Mouse (Mus musculus): ENCODE measurements at regions not wholly inside any gene's neighbourhood (a gene's known extent, or its start where the extent isn't known, plus 50 kb on each side); places are given as distances from the start of the nearest gene placed in this dataset.

DNA sequence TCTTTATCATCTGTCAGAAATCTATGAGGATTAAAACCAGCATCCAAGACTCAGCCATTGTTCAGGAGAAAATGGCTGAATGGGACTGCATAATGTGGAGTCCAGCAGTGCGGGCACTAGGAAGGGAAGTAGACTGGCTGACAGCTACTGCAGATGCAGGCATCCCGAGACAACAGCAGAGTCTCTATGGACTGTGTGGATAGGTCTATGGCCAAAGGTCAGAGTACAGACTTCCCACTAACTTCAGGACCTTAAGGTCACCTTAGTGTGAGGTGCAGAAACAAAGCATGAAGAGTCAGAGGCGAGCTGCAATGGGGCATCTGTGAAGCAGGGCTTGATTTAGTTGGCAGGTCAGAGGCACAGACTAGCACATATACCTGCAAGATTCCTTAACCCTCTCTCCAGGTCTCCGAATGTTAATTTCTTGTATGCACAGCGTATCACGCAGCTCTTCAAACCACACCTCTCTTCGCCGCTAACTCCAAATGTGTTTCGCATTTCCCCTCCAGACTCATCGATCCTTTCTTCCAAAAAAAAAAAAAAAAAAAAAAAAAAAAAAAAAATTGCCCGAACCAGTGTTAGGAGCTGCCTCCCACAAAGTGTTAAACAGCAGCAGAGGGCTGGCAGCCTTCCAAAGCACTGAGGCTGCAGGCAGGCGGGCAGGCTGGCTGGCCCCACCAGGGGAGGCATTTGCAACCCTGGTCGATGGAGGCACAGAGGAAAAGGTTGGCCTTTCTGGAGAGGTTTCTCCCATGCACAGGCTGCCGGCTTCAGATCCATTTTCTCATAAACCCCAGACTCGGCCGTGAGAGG lies 270.2 kb upstream of the Myt1l start:
- Histone ChIP-seq H3K4me2 (replicated peaks) (peak overlapping the region; percentile 21), H3K36me3 (no peaks in the 10 kb centered on the region), H3K27me3 (no peaks in the 10 kb centered on the region), H3K4me3 (replicated peaks) (no peak overlapping the region), H3K9me3 (no peaks in the 10 kb centered on the region), H3K9ac (replicated peaks) (0 out of 2 replicates have a peak overlapping the region, but pooled peaks have one; percentile 16), H3K27ac (peak overlapping the region; percentile 87), H3K4me1 (replicated peaks) (peaks cover 36% of the 10 kb centered on the region)
- ATAC-seq = peak; percentile 76
- 21% methylated on average over 16 of the region's 16 CpGs for WGBS

DNA sequence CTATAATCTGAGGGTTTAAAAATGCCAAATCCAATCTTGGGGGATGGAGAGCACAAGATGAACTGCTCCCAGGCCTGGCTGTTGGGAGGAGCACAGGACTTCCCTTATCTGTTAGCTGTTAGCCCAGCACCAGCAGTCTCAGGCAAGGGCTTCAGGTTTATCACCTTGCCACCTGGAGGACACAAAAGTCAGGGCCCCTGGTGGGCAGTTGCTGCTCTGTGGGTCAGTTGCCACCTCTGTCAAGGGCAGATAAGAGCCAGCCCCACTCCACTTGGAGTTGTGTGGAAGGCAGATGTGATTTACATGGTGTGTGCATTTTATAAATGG lies 269.7 kb upstream of the Myt1l start:
- Histone ChIP-seq H3K27ac (peak overlapping the region; percentile 87), H3K4me1 (replicated peaks) (peaks cover 36% of the 10 kb centered on the region), H3K27me3 (no peaks in the 10 kb centered on the region), H3K9me3 (no peaks in the 10 kb centered on the region), H3K36me3 (no peaks in the 10 kb centered on the region), H3K4me3 (replicated peaks) (no peak overlapping the region), H3K9ac (replicated peaks) (0 out of 2 replicates have a peak overlapping the region, but pooled peaks have one; percentile 16), H3K4me2 (replicated peaks) (peak overlapping the region; percentile 21)
- ATAC-seq = peak; percentile 41

DNA sequence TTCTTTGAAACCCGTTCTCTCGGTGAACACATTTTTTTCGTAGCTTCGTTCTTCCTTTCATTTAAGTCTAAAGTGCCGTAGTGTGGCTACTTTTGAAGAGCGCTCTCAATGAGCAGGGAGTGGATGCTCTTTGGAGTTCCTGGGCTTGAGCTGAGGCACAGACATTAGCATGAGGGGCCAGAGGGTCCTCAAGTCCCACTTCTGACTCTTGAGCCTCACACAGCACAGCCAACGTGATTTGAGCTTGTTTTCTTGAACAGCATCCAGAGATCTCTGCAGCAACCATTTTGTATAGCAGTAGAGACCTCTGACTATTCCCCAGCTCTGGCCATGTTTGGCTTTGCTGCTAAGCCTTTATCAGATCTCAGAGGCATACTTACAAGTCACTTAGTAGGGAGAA lies 269.2 kb upstream of the Myt1l start:
- no peak for ATAC-seq

DNA sequence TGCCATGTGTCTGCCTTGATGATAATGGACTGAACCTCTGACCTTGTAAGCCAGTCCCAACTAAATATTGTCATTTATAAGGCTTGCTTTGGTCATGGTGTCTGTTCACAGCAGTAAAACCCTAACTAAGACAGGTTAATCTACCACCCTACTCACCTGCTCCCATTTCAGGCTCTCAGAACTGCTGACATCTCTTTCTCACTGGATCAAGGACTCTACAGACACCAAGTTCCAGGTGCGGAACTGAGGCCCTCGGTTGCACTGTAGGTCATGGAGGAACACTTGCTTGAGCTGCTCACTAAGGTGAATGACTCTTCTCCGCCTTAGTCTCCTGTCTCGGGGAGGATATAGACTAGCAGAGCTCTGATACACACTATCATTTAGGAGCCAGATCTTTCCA lies 254.0 kb upstream of the Myt1l start:
- Histone ChIP-seq H3K9ac (replicated peaks) (no peak overlapping the region), H3K4me1 (replicated peaks) (peaks cover 3% of the 10 kb centered on the region), H3K9me3 (no peaks in the 10 kb centered on the region), H3K4me2 (replicated peaks) (no peak overlapping the region), H3K27ac (no peak overlapping the region), H3K36me3 (no peaks in the 10 kb centered on the region), H3K27me3 (no peaks in the 10 kb centered on the region), H3K4me3 (replicated peaks) (no peak overlapping the region)
- no peak for ATAC-seq
- 92% methylated on average over 4 of the region's 4 CpGs for WGBS

More for the DNA sequence above, 269.2 kb upstream of the Myt1l start:
- Histone ChIP-seq H3K9ac (replicated peaks) (no peak overlapping the region), H3K4me2 (replicated peaks) (no peak overlapping the region), H3K36me3 (no peaks in the 10 kb centered on the region), H3K27me3 (no peaks in the 10 kb centered on the region), H3K9me3 (no peaks in the 10 kb centered on the region), H3K4me1 (replicated peaks) (peaks cover 35% of the 10 kb centered on the region), H3K27ac (peak overlapping the region; percentile 87), H3K4me3 (replicated peaks) (no peak overlapping the region)
- 73% methylated on average over 7 of the region's 7 CpGs for WGBS

DNA sequence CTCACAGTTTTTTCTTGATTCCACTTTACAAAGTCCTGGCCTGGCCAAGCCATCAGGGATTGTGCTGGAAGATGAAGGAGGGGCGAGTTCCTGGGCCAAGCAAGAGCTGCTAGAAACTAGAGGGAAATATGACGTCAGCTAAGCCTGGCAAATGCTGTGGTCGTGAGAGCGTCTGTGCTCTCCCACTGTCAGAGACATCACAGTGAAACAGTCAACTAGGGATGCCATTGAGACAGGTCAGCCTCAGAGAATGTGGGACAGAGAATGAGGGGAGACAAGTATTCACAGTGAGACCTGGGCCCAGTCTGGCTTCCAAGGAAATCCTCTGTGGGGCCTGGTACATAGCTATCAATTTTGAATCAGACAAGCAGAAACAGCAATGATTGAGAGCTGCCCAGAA lies 252.5 kb upstream of the Myt1l start:
- no peaks in the 10 kb centered on the region for H3K27me3 ChIP-seq
- peaks cover 18% of the 10 kb centered on the region for H3K4me1 ChIP-seq (replicated peaks)
- H3K9ac ChIP-seq (replicated peaks) = no peak overlapping the region
- H3K4me2 ChIP-seq (replicated peaks) = no peak overlapping the region
- no peak overlapping the region for H3K4me3 ChIP-seq (replicated peaks)
- no peak overlapping the region for H3K27ac ChIP-seq
- no peak for ATAC-seq
- H3K36me3 ChIP-seq = no peaks in the 10 kb centered on the region
- no peaks in the 10 kb centered on the region for H3K9me3 ChIP-seq
- WGBS = 63% methylated on average over 4 of the region's 4 CpGs

DNA sequence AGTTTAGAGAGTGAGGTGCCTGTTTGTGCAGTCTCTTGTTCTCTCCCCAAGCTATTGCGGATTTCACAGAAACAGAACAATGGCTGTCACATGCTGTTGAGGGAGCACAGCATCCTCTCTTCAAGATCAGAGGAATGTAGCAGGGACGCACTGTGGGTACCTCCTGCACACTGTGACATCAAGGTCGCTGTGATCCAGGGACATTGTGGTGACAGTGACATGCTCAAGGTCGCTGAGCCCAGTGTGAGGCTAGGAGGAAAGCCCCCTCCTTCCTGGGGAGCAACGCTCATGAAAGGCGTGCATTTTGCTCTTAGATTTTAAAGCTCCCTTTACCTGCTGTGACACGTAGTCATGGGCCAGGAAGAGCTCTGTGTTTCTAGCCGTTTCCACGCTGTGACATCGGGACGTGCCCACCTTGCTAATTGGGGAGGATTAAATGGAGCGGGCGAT lies 248.5 kb upstream of the Myt1l start:
- H3K9me3 ChIP-seq = no peaks in the 10 kb centered on the region
- peak; percentile 63 for ATAC-seq
- H3K4me1 ChIP-seq (replicated peaks) = peaks cover 29% of the 10 kb centered on the region
- H3K36me3 ChIP-seq = no peaks in the 10 kb centered on the region
- H3K9ac ChIP-seq (replicated peaks) = peak overlapping the region; percentile 47
- no peaks in the 10 kb centered on the region for H3K27me3 ChIP-seq
- 2% methylated on average over 13 of the region's 13 CpGs for WGBS
- H3K4me3 ChIP-seq (replicated peaks) = peak overlapping the region; percentile 8
- peak overlapping the region; percentile 95 for H3K27ac ChIP-seq
- peak overlapping the region; percentile 45 for H3K4me2 ChIP-seq (replicated peaks)

DNA sequence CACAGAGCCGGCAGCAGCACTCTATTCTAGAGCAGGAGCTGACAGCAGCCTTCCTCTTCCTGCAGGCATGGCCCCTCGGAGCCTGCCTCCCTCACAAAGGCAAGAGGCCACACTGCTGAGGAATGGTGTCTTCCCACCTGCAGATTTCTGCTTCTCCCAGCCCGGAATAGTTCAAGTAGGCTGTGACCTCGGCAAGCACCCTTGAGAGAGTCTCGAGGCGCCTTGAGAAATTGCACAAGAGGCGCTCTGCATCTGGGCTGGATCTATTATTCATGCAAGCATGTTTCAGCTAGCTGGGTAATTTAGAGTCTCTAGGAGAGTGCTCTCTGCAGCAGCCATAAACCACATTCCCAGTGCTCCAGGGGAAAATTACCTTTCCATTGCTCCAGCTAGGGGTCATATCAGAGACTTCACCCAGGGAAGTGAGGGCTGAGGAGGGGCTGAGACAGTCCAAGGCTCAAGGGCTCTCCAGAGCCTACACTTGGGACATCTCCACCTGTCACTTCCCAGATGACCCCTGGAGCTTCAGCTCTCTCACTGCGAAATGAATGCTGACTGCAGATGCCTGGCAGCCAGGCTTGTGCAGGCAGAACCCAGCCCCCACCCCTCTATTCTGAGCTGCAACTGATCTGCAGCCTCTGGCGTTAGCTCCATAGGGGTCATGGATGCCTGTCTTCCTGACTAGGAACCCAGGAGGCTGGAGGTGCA lies 247.9 kb upstream of the Myt1l start:
- 3% methylated on average over 9 of the region's 9 CpGs for WGBS
- Histone ChIP-seq H3K4me1 (replicated peaks) (peaks cover 29% of the 10 kb centered on the region), H3K4me2 (replicated peaks) (peak overlapping the region; percentile 45), H3K27ac (peak overlapping the region; percentile 95), H3K9me3 (no peaks in the 10 kb centered on the region), H3K27me3 (no peaks in the 10 kb centered on the region), H3K36me3 (no peaks in the 10 kb centered on the region), H3K9ac (replicated peaks) (peak overlapping the region; percentile 47), H3K4me3 (replicated peaks) (peak overlapping the region; percentile 8)
- peak; percentile 85 for ATAC-seq

DNA sequence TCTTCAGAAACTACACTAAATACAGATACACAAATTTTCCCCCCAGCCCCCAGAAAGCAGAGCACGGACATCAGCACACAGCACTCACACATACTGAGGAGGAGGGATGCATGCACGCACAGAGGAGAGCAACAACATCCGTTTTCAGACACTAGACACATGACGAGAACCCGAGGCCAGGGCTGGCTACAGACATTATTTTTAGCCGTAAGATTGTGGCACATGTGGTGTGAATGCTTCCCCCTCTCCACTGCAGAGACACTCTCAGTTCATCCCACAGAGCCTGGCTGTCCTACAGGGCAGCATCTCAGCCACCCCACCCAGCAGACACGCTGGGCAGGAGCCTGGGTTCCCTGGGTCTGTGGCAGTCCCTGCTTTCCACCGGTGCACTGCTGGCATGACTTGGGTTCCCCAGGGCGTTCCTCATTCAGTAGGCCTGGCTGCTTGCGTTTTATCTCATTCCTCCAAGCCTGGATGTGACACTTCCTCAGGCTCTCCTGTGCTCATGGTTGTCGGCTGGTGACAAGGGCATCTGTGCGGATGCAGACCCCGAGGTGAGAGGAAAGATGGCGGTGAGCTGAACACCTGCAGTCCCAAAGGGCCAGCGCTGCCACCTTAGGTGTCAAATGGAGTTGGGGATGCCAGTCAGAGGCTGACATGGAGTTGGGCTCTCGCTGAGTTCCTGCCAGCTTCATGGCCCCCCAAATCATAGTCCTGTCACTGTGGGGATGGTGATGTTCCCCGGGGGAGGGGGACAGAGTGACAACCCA lies 247.1 kb upstream of the Myt1l start:
- WGBS = 53% methylated on average over 17 of the region's 17 CpGs
- peak overlapping the region; percentile 95 for H3K27ac ChIP-seq
- peak overlapping the region; percentile 45 for H3K4me2 ChIP-seq (replicated peaks)
- no peaks in the 10 kb centered on the region for H3K9me3 ChIP-seq
- no peaks in the 10 kb centered on the region for H3K36me3 ChIP-seq
- H3K9ac ChIP-seq (replicated peaks) = peak overlapping the region; percentile 47; the same call in 1 of the 2 replicates
- H3K27me3 ChIP-seq = no peaks in the 10 kb centered on the region
- peak; percentile 6 for ATAC-seq
- peaks cover 29% of the 10 kb centered on the region for H3K4me1 ChIP-seq (replicated peaks)
- H3K4me3 ChIP-seq (replicated peaks) = no peak overlapping the region

DNA sequence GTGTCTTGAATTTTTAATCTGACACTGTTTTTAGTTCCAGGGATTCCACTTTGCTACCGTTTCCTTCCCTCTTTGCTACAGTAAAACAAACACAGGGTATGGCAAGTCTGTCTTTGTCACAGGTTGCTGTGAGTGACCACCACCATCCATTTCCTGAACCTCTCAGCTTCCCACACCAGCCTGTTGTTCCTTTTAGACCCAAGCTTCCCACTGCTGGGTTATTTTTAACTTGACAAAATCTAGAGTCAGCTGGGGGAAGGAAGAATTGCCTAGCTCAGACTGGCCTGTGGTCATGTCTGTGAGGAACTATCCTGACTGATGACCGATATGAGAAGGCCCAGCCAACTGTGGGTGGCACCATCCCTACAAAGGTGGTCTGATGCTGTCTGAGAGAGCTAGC lies 239.4 kb upstream of the Myt1l start:
- no peak for ATAC-seq
- H3K36me3 ChIP-seq = no peaks in the 10 kb centered on the region
- peaks cover 10% of the 10 kb centered on the region for H3K4me1 ChIP-seq (replicated peaks)
- no peaks in the 10 kb centered on the region for H3K9me3 ChIP-seq
- H3K27me3 ChIP-seq = no peaks in the 10 kb centered on the region
- H3K4me3 ChIP-seq (replicated peaks) = no peak overlapping the region
- H3K27ac ChIP-seq = no peak overlapping the region
- 61% methylated on average over 2 of the region's 2 CpGs for WGBS
- H3K4me2 ChIP-seq (replicated peaks) = no peak overlapping the region
- H3K9ac ChIP-seq (replicated peaks) = no peak overlapping the region

DNA sequence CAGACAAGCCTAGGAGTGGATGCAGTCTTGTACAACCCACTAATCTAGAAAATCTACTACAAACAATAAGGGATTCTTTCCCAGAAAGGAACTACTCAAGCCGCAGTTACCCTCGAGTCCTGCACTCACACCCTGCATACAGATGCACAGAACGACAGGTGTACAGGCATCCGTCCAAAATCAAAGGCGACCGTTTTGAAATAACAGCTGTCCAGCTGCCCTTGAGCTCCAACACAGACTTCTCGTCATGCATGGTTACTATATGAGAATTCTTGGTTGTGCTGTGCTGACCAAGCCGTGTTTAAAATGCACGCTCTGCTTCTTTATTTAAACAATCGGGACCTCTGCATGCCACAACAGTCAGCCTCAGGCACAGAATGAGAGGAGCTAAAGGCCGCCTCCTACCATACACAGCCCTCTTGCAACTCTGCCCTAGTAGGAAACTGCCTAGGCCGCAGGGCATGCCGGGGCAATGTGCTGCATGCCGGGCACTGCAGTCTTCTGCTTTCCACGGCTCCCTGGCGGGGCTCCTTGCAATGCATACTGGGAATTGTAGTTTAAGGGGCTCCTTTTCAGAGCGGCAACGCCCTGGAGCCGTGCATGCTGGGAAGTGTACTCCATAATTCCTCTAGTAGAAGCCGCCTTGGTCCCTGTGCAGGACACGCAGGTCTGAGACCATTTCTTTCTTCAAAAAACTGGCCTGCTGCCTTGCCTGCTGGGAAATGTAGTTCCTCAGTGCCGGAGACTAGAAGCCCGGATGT lies 237.4 kb upstream of the Myt1l start:
- H3K4me3 ChIP-seq (replicated peaks) = peak overlapping the region; percentile 18
- H3K4me2 ChIP-seq (replicated peaks) = peak overlapping the region; percentile 52
- peak overlapping the region; percentile 82 for H3K27ac ChIP-seq
- H3K36me3 ChIP-seq = no peaks in the 10 kb centered on the region
- peak; percentile 100 for ATAC-seq
- peak overlapping the region; percentile 57 for H3K9ac ChIP-seq (replicated peaks)
- 11% methylated on average over 23 of the region's 23 CpGs for WGBS
- peaks cover 10% of the 10 kb centered on the region for H3K4me1 ChIP-seq (replicated peaks)
- no peaks in the 10 kb centered on the region for H3K9me3 ChIP-seq
- no peaks in the 10 kb centered on the region for H3K27me3 ChIP-seq

DNA sequence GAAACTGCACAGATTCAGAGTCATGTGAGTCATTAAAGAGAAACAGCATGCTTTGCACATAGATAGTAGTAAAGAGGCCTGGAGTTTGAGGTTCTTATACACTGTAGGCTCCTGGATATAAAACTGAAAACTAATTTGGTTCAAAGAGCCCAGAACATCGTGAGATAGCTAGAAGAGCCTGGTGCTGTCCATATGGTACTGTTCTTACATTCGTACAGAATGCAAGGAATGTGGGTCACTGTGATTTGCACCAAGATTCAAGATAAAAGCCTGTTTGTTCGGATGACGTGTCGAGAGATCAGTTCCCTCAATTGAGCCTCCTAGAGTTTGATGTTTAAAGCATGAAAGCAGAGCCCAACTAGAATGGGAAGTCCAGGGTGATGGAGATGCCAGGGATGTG lies 230.2 kb upstream of the Myt1l start:
- Histone ChIP-seq H3K27me3 (no peaks in the 10 kb centered on the region; the same call in 1 of the 2 replicates), H3K4me3 (replicated peaks) (no peak overlapping the region)
- WGBS = 82% methylated on average over 5 of the region's 5 CpGs

More for the DNA sequence above, 230.2 kb upstream of the Myt1l start:
- H3K4me2 ChIP-seq (replicated peaks) = no peak overlapping the region
- no peaks in the 10 kb centered on the region for H3K36me3 ChIP-seq
- ATAC-seq = no peak
- no peaks in the 10 kb centered on the region for H3K9me3 ChIP-seq
- H3K4me1 ChIP-seq (replicated peaks) = no peaks in the 10 kb centered on the region
- no peak overlapping the region for H3K9ac ChIP-seq (replicated peaks)
- no peak overlapping the region for H3K27ac ChIP-seq

Measured in midbrain, embryonic 13.5 days (tissue).